22 mouse cellular contexts compared by ENCODE assay signal in the genomic region with DNA sequence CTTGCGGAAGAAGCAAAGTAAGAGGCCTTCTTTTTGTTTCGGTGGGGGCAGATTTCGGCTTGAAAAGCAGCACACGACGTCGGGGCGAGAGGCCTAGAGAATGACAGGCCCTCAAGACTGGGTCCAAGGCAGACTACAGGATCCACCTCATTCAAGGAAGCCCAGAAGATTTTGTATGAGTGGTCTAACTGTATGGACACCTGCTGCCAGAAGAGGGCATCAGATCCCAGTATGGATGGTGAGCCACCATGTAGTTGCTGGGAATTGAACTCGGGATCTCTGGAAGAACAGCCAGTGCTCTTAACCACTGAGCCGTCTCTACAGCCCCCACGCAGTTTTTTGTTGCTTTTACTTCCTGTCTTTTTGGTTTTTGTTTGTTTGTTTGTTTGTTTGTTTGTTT. TPM values are rescaled to one million over a fixed set of nuclear protein-coding genes. Genes with fewer than 3 reads are reported as not detected.
DNase-seq lines count a peak whose midpoint lies in the region; ATAC-seq and TF ChIP-seq lines count a peak whose summit lies in the region.
"Had no signal": no experiment of that assay in that cellular context is flagged by ENCODE, and none has a peak within 500 bp of the region (broad histone marks: within the 10 kb centered on the region; RNA-seq: fewer than 3 reads in every experiment).

No protein-coding gene starts in this region.

- H3K9me3 ChIP-seq in E14TG2a.4 (ENCODE audit: low read length) = no peaks in the 10 kb centered on the region
- H3K9me3 ChIP-seq in stomach, postnatal 0 days (ENCODE audit: control insufficient read depth, low read length) = no peaks in the 10 kb centered on the region
- H3K9me3 ChIP-seq in forebrain, embryonic 14.5 days (replicated peaks; ENCODE audit: control insufficient read depth, low read length) = no peaks in the 10 kb centered on the region
- H3K9me3 ChIP-seq: embryonic facial prominence, embryonic 12.5 days; embryonic facial prominence, embryonic 15.5 days; forebrain, embryonic 15.5 days; heart, embryonic 10.5 days; heart, embryonic 13.5 days; hindbrain, embryonic 12.5 days; hindbrain, embryonic 15.5 days had no signal

- TF ChIP-seq EP300 in stomach, postnatal 0 days (optimal IDR thresholded peaks at IDR 0.05) = no peak

- peaks cover 11% of the 10 kb centered on the region; the same call in 1 of the 2 replicates for H3K4me1 ChIP-seq in E14TG2a.4 (replicated peaks; ENCODE audit: low read depth, low read length)
- H3K4me1 ChIP-seq in stomach, postnatal 0 days (replicated peaks; ENCODE audit: control insufficient read depth, insufficient read depth) = no peaks in the 10 kb centered on the region
- H3K4me1 ChIP-seq in forebrain, embryonic 14.5 days (ENCODE audit: control insufficient read depth, insufficient read depth, low read length) = no peaks in the 10 kb centered on the region
- H3K4me1 ChIP-seq: embryonic facial prominence, embryonic 12.5 days; embryonic facial prominence, embryonic 15.5 days; forebrain, embryonic 15.5 days; heart, embryonic 10.5 days; heart, embryonic 13.5 days; hindbrain, embryonic 12.5 days; hindbrain, embryonic 15.5 days had no signal

- no peak overlapping the region for H3K4me3 ChIP-seq in E14TG2a.4 (replicated peaks; ENCODE audit: low read length)
- no peak overlapping the region for H3K4me3 ChIP-seq in stomach, postnatal 0 days (ENCODE audit: low read depth, low read length)
- H3K4me3 ChIP-seq in forebrain, embryonic 14.5 days (ENCODE audit: low read depth, low read length) = no peak overlapping the region
- H3K4me3 ChIP-seq: embryonic facial prominence, embryonic 12.5 days; embryonic facial prominence, embryonic 15.5 days; forebrain, embryonic 15.5 days; heart, embryonic 10.5 days; heart, embryonic 13.5 days; hindbrain, embryonic 12.5 days; hindbrain, embryonic 15.5 days had no signal

- H3K27ac ChIP-seq in stomach, postnatal 0 days (replicated peaks) = no peak overlapping the region
- H3K27ac ChIP-seq in forebrain, embryonic 14.5 days (ENCODE audit: low read depth, low read length) = no peak overlapping the region
- H3K27ac ChIP-seq: embryonic facial prominence, embryonic 12.5 days; embryonic facial prominence, embryonic 15.5 days; forebrain, embryonic 15.5 days; heart, embryonic 10.5 days; heart, embryonic 13.5 days; hindbrain, embryonic 12.5 days; hindbrain, embryonic 15.5 days had no signal

- no peak overlapping the region for H3K9ac ChIP-seq in stomach, postnatal 0 days (ENCODE audit: low read length)
- H3K9ac ChIP-seq in forebrain, embryonic 14.5 days (ENCODE audit: low read length) = no peak overlapping the region
- H3K9ac ChIP-seq: embryonic facial prominence, embryonic 12.5 days; embryonic facial prominence, embryonic 15.5 days; forebrain, embryonic 15.5 days; heart, embryonic 13.5 days; hindbrain, embryonic 12.5 days; hindbrain, embryonic 15.5 days had no signal

- 88% methylated on average over 10 of the region's 10 CpGs for WGBS in stomach, postnatal 0 days
- WGBS in forebrain, embryonic 14.5 days = 94% methylated on average over 10 of the region's 10 CpGs

- DNase-seq in A20 (ENCODE audit: low read depth, low spot score) (peak; percentile 78), R1 (ENCODE audit: low read depth, low spot score) (peak; percentile 57)
- DNase-seq in stomach, postnatal 0 days (ENCODE audit: low spot score) = no peak
- no peak for DNase-seq in urinary bladder, postnatal 10 days (ENCODE audit: low spot score)
- no peak for DNase-seq in forebrain, embryonic 14.5 days (ENCODE audit: low spot score)
- DNase-seq: adrenal gland, adult 2 months; adrenal gland, postnatal 14 days; cerebellum, adult 11 months; cerebellum, adult 2 months; cerebellum, adult 9-11 months; cerebellum, postnatal 25 days; gastrocnemius, postnatal 25 days; heart, adult 18-20 months had no signal

- no peaks in the 10 kb centered on the region for H3K36me3 ChIP-seq in E14TG2a.4 (ENCODE audit: insufficient read depth, low read length)
- H3K36me3 ChIP-seq in stomach, postnatal 0 days (ENCODE audit: control insufficient read depth, insufficient read depth, low read length) = no peaks in the 10 kb centered on the region
- no peaks in the 10 kb centered on the region for H3K36me3 ChIP-seq in forebrain, embryonic 14.5 days (ENCODE audit: control insufficient read depth, insufficient read depth, low read length)
- H3K36me3 ChIP-seq: embryonic facial prominence, embryonic 12.5 days; embryonic facial prominence, embryonic 15.5 days; forebrain, embryonic 15.5 days; heart, embryonic 10.5 days; heart, embryonic 13.5 days; hindbrain, embryonic 12.5 days; hindbrain, embryonic 15.5 days had no signal

- no peak for ATAC-seq in stomach, postnatal 0 days (ENCODE audit: low FRiP score, low TSS enrichment)
- no peak for ATAC-seq in forebrain, embryonic 14.5 days
- ATAC-seq: forebrain, embryonic 15.5 days had no signal

- H3K4me2 ChIP-seq in stomach, postnatal 0 days (replicated peaks; ENCODE audit: low read depth) = no peak overlapping the region
- H3K4me2 ChIP-seq in forebrain, embryonic 14.5 days (ENCODE audit: low read length) = no peak overlapping the region
- H3K4me2 ChIP-seq: embryonic facial prominence, embryonic 12.5 days; embryonic facial prominence, embryonic 15.5 days; forebrain, embryonic 15.5 days; heart, embryonic 13.5 days; hindbrain, embryonic 12.5 days; hindbrain, embryonic 15.5 days had no signal

- H3K27me3 ChIP-seq in E14TG2a.4 (ENCODE audit: insufficient read depth, low read length) = peaks cover 21% of the 10 kb centered on the region
- no peaks in the 10 kb centered on the region for H3K27me3 ChIP-seq in stomach, postnatal 0 days (ENCODE audit: control insufficient read depth, insufficient read depth, low read length)
- H3K27me3 ChIP-seq in forebrain, embryonic 14.5 days (replicated peaks; ENCODE audit: control insufficient read depth, insufficient read depth, low read length) = no peaks in the 10 kb centered on the region
- H3K27me3 ChIP-seq: embryonic facial prominence, embryonic 12.5 days; embryonic facial prominence, embryonic 15.5 days; forebrain, embryonic 15.5 days; hindbrain, embryonic 15.5 days had no signal

- TF ChIP-seq CTCF in E14TG2a.4 (conservative IDR thresholded peaks at IDR 0.05; ENCODE audit: low read length) = peak; percentile 11; the same call in 1 of the 2 replicates
- TF ChIP-seq CTCF in stomach, postnatal 0 days (IDR thresholded peaks at IDR 0.05; ENCODE audit: low read depth) = 0 out of 2 replicates have a peak, but pooled peaks have one; percentile 14

RNA-seq across cellular contexts. Expression of a gene that starts 7.8 kb away (rescaled TPM):
- 1.5 TPM in 2 replicates for polyA plus RNA-seq in stomach, postnatal 0 days (2015; fragmentation: Nextera tagmentation; extraction: Ambion mirVana)
- 0.05 TPM in 1 of 2 replicates, not detected in the other for polyA plus RNA-seq in forebrain, embryonic 14.5 days (2014; fragmentation: Nextera tagmentation; extraction: Ambion mirVana)
- polyA plus RNA-seq: forebrain, embryonic 11.5 days; heart, embryonic 13.5 days; hindbrain, embryonic 12.5 days had no signal

RNA-seq across cellular contexts. Expression of a gene that starts 22.0 kb away (rescaled TPM):
- polyA plus RNA-seq in stomach, postnatal 0 days (2015; fragmentation: Nextera tagmentation; extraction: Ambion mirVana) = 22.1 and 23.3 TPM in 2 replicates
- 49.7 and 50.3 TPM in 2 replicates for polyA plus RNA-seq in forebrain, embryonic 14.5 days (2014; fragmentation: Nextera tagmentation; extraction: Ambion mirVana)

RNA-seq across cellular contexts. Expression of a gene that starts 22.4 kb away (rescaled TPM):
- 0.27 and 0.33 TPM in 2 replicates for polyA plus RNA-seq in stomach, postnatal 0 days (2015; fragmentation: Nextera tagmentation; extraction: Ambion mirVana)
- 0.35 and 0.95 TPM in 2 replicates for polyA plus RNA-seq in forebrain, embryonic 14.5 days (2014; fragmentation: Nextera tagmentation; extraction: Ambion mirVana)
- polyA plus RNA-seq: adrenal gland, adult 2 months had no signal

RNA-seq across cellular contexts. Expression of a gene that starts 45.4 kb away (rescaled TPM):
- polyA plus RNA-seq in stomach, postnatal 0 days (2015; fragmentation: Nextera tagmentation; extraction: Ambion mirVana) = 50.3 and 54.7 TPM in 2 replicates
- polyA plus RNA-seq in forebrain, embryonic 14.5 days (2014; fragmentation: Nextera tagmentation; extraction: Ambion mirVana) = 84.3 and 91.7 TPM in 2 replicates

RNA-seq across cellular contexts. Expression of a gene that starts 52.5 kb away (rescaled TPM):
- 99.1 and 99.8 TPM in 2 replicates for polyA plus RNA-seq in stomach, postnatal 0 days (2015; fragmentation: Nextera tagmentation; extraction: Ambion mirVana)
- polyA plus RNA-seq in forebrain, embryonic 14.5 days (2014; fragmentation: Nextera tagmentation; extraction: Ambion mirVana) = 171 and 172 TPM in 2 replicates

Comparison
In these comparisons a context has a peak if more than half of its experiments do, and no peak if none do; other contexts are left out.
1. DNase-seq: peak in A20 (single experiment) and R1 (single experiment); none in stomach, postnatal 0 days (single experiment), urinary bladder, postnatal 10 days (single experiment) and forebrain, embryonic 14.5 days (single experiment).